31 mouse cellular contexts compared by ENCODE assay signal in genomic region chr16:48303983-48304382, GRCm38 (mm10). TPM values are rescaled to one million over a fixed set of nuclear protein-coding genes. Genes with fewer than 3 reads are reported as not detected.
A peak's percentile ranks its signal among the peaks of the same experiment; 100 is the strongest.
DNase-seq lines count a peak whose midpoint lies in the region; ATAC-seq and TF ChIP-seq lines count a peak whose summit lies in the region.
"Had no signal": no experiment of that assay in that cellular context is flagged by ENCODE, and none has a peak within 500 bp of the region (broad histone marks: within the 10 kb centered on the region; RNA-seq: fewer than 3 reads in every experiment).

No protein-coding gene starts in this region.

- WGBS in forebrain, embryonic 11.5 days: 81% methylated on average over 3 of the region's 3 CpGs

- H3K27me3 ChIP-seq in E14TG2a.4 (ENCODE audit: insufficient read depth, low read length): no peaks in the 10 kb centered on the region
- no peaks in the 10 kb centered on the region for H3K27me3 ChIP-seq in forebrain, embryonic 11.5 days (ENCODE audit: control insufficient read depth, insufficient read depth, low read length)
- H3K27me3 ChIP-seq: CH12.LX; forebrain, embryonic 12.5 days; heart, embryonic 12.5 days; midbrain, embryonic 12.5 days had no signal

- peak overlapping the region; percentile 61 for H3K4me3 ChIP-seq in E14TG2a.4 (replicated peaks; ENCODE audit: low read length)
- no peak overlapping the region for H3K4me3 ChIP-seq in embryonic fibroblast, embryonic 13.5 days (ENCODE audit: insufficient read depth, low read length)
- no peak overlapping the region for H3K4me3 ChIP-seq in forebrain, embryonic 11.5 days (ENCODE audit: low read depth, low read length)
- H3K4me3 ChIP-seq: forebrain, embryonic 12.5 days; heart, embryonic 12.5 days; hindbrain, embryonic 10.5 days; left cerebral cortex, adult 2 months; limb, embryonic 10.5 days; midbrain, embryonic 12.5 days had no signal

- TF ChIP-seq CTCF in E14TG2a.4 (conservative IDR thresholded peaks at IDR 0.05; ENCODE audit: low read length): no peak
- TF ChIP-seq CTCF in embryonic fibroblast, embryonic 13.5 days (IDR thresholded peaks at IDR 0.05; ENCODE audit: borderline replicate concordance, insufficient read depth, low read length): no peak

- no peak overlapping the region for H3K4me2 ChIP-seq in forebrain, embryonic 11.5 days (ENCODE audit: low read depth, low read length, severe bottlenecking)
- H3K4me2 ChIP-seq: forebrain, embryonic 12.5 days; heart, embryonic 12.5 days; midbrain, embryonic 12.5 days had no signal

- H3K9me3 ChIP-seq in E14TG2a.4 (ENCODE audit: low read length): no peaks in the 10 kb centered on the region
- H3K9me3 ChIP-seq in forebrain, embryonic 11.5 days (ENCODE audit: control insufficient read depth, low read length): no peaks in the 10 kb centered on the region
- H3K9me3 ChIP-seq: forebrain, embryonic 12.5 days; heart, embryonic 12.5 days; hindbrain, embryonic 10.5 days; limb, embryonic 10.5 days; midbrain, embryonic 12.5 days had no signal

- H3K36me3 ChIP-seq in E14TG2a.4 (ENCODE audit: insufficient read depth, low read length): peaks cover 16% of the 10 kb centered on the region
- no peaks in the 10 kb centered on the region for H3K36me3 ChIP-seq in forebrain, embryonic 11.5 days (ENCODE audit: control insufficient read depth, insufficient read depth, low read length)
- H3K36me3 ChIP-seq: forebrain, embryonic 12.5 days; heart, embryonic 12.5 days; hindbrain, embryonic 10.5 days; limb, embryonic 10.5 days; midbrain, embryonic 12.5 days had no signal

- TF ChIP-seq POLR2A in embryonic fibroblast, embryonic 13.5 days (IDR thresholded peaks at IDR 0.05; ENCODE audit: low read depth, low read length): no peak

- DNase-seq in kidney, adult 8-10 months: peak; percentile 6 to 20
- no peak for DNase-seq in kidney, adult 18-20 months
- DNase-seq in ES-CJ7 (ENCODE audit: low read depth, low spot score): peak; percentile 55
- no peak for DNase-seq in forebrain, embryonic 11.5 days (ENCODE audit: low spot score)
- no peak for DNase-seq in testis, postnatal 10 days (ENCODE audit: low spot score)
- DNase-seq: adrenal gland, adult 8-10 months; B cell, adult 2 months; cerebellum, adult 11-12 months; cerebellum, postnatal 10 days; gastrocnemius, postnatal 25 days; heart, adult 18-20 months; heart, postnatal 10 days; liver; liver, postnatal 0 days; lung, postnatal 10 days; thymus, adult 2 months had no signal

- no peak for ATAC-seq in forebrain, embryonic 11.5 days (replicated peaks; ENCODE audit: low FRiP score)
- ATAC-seq: hindbrain, embryonic 16.5 days; intestine, embryonic 16.5 days; liver, postnatal 0 days had no signal

- H3K9ac ChIP-seq in forebrain, embryonic 11.5 days (ENCODE audit: low read length): no peak overlapping the region
- H3K9ac ChIP-seq: forebrain, embryonic 12.5 days; heart, embryonic 12.5 days; liver, postnatal 0 days; midbrain, embryonic 12.5 days had no signal

- peak overlapping the region; percentile 44; the same call in 1 of the 2 replicates for H3K27ac ChIP-seq in embryonic fibroblast, embryonic 13.5 days (ENCODE audit: insufficient read depth, low read length)
- no peak overlapping the region for H3K27ac ChIP-seq in forebrain, embryonic 11.5 days (ENCODE audit: low read depth, low read length)
- H3K27ac ChIP-seq: forebrain, embryonic 12.5 days; hindbrain, embryonic 10.5 days; left cerebral cortex, adult 2 months; limb, embryonic 10.5 days; midbrain, embryonic 12.5 days had no signal

- H3K4me1 ChIP-seq in E14TG2a.4 (replicated peaks; ENCODE audit: low read depth, low read length): peaks cover 69% of the 10 kb centered on the region
- no peaks in the 10 kb centered on the region; the same call in 1 of the 2 replicates for H3K4me1 ChIP-seq in embryonic fibroblast, embryonic 13.5 days (ENCODE audit: control insufficient read depth, insufficient read depth, low read length)
- no peaks in the 10 kb centered on the region for H3K4me1 ChIP-seq in forebrain, embryonic 11.5 days (replicated peaks; ENCODE audit: control insufficient read depth, insufficient read depth, low read length)
- H3K4me1 ChIP-seq: forebrain, embryonic 12.5 days; heart, embryonic 12.5 days; hindbrain, embryonic 10.5 days; limb, embryonic 10.5 days; midbrain, embryonic 12.5 days had no signal

RNA-seq across cellular contexts. Expression of gene Dppa2, which starts 0.3 kb away (rescaled TPM):
- polyA plus RNA-seq in embryonic fibroblast, embryonic 13.5 days (2011; ENCODE audit: insufficient read length, low read depth, missing spikeins): not detected in 2 replicates
- not detected in 2 replicates for polyA plus RNA-seq in forebrain, embryonic 11.5 days (2014; fragmentation: Nextera tagmentation; extraction: Ambion mirVana)
- polyA plus RNA-seq: cortical plate, adult 2 months; forebrain, embryonic 12.5 days; heart, embryonic 12.5 days; hindbrain, embryonic 10.5 days; hindbrain, embryonic 16.5 days; large intestine, adult 2 months; limb, embryonic 10.5 days; liver, postnatal 0 days; midbrain, embryonic 12.5 days; small intestine, adult 2 months; stomach, embryonic 16.5 days; thymus, adult 2 months had no signal

RNA-seq across cellular contexts. Expression of gene Dppa4, which starts 20.4 kb away (rescaled TPM):
- not detected in 2 replicates for polyA plus RNA-seq in embryonic fibroblast, embryonic 13.5 days (2011; ENCODE audit: insufficient read length, low read depth, missing spikeins)
- not detected in 2 replicates for polyA plus RNA-seq in forebrain, embryonic 11.5 days (2014; fragmentation: Nextera tagmentation; extraction: Ambion mirVana)
- polyA plus RNA-seq: cortical plate, adult 2 months; forebrain, embryonic 12.5 days; heart, embryonic 12.5 days; hindbrain, embryonic 16.5 days; intestine, embryonic 16.5 days; large intestine, adult 2 months; limb, embryonic 10.5 days; liver, postnatal 0 days; midbrain, embryonic 12.5 days; small intestine, adult 2 months; stomach, embryonic 16.5 days; thymus, adult 2 months had no signal

Comparison
In these comparisons a context has a peak if more than half of its experiments do, and no peak if none do; other contexts are left out.
1. DNase-seq: peak in kidney, adult 8-10 months (2 of 2) and ES-CJ7 (single experiment); none in kidney, adult 18-20 months (single experiment), forebrain, embryonic 11.5 days (single experiment) and testis, postnatal 10 days (single experiment).